Mouse (Mus musculus) hindbrain, embryonic 12.5 days (tissue): ENCODE data around the gene Ttc21b. TPM values are rescaled to one million over a fixed set of nuclear protein-coding genes. Genes with fewer than 3 reads are reported as not detected.

Experiments
- ATAC-seq: fragments of 200-750 bp; cut with Nextera tagmentation; 2 replicates; pipeline ENCODE4 v1.8.0; 2017; ENCODE audit warnings: moderate TSS enrichment; ENCODE audit not compliant: low FRiP score
- H3K27ac ChIP-seq: fragments of 300-500 bp; sonication (generic); 2 replicates; pipeline ENCODE4 v1.5.1; 2016; ENCODE audit warnings: mild to moderate bottlenecking
- H3K27me3 ChIP-seq: fragments of 300-500 bp; sonication (generic); 2 replicates; pipeline ENCODE4 v1.6.1; 2016; ENCODE audit warnings: mild to moderate bottlenecking
- H3K36me3 ChIP-seq: fragments of 300-500 bp; sonication (generic); 2 replicates; pipeline ENCODE4 v1.6.1; 2016; ENCODE audit warnings: mild to moderate bottlenecking
- H3K4me1 ChIP-seq: fragments of 300-500 bp; sonication (generic); 2 replicates; pipeline ENCODE4 v1.6.1; 2016
- H3K4me2 ChIP-seq: fragments of 300-500 bp; sonication (generic); replicated peaks from 2 replicates; pipeline ENCODE4 v1.6.1; 2016; ENCODE audit warnings: mild to moderate bottlenecking
- H3K4me3 ChIP-seq: fragments of 300-500 bp; sonication (generic); 2 replicates; pipeline ENCODE4 v1.5.1; 2016; ENCODE audit warnings: mild to moderate bottlenecking
- H3K9ac ChIP-seq: fragments of 300-500 bp; sonication (generic); 2 replicates; pipeline ENCODE4 v1.6.1; 2016; ENCODE audit warnings: mild to moderate bottlenecking, moderate library complexity
- H3K9me3 ChIP-seq: fragments of 300-500 bp; sonication (generic); replicated peaks from 2 replicates; pipeline ENCODE4 v1.6.1; 2016; ENCODE audit warnings: mild to moderate bottlenecking
- WGBS: fragments of 180-500 bp; shearing (Covaris S2); methylation state at CpG from one replicate; pipeline ENCODE4 v1.1.7; 2016; 5-methylcytosine and 5-hydroxymethylcytosine counted together
- polyA plus RNA-seq: library from polyadenylated mRNA; unstranded; fragments of >200 nt; fragmentation: Nextera tagmentation; extraction: Ambion mirVana; gene quantifications from 2 replicates; pipeline ENCODE4 v1.2.1, GENCODE M21; 2016

Ttc21b gene
- polyA plus RNA-seq, 1 experiment from 2014 or later = 16.5 TPM

DNA sequence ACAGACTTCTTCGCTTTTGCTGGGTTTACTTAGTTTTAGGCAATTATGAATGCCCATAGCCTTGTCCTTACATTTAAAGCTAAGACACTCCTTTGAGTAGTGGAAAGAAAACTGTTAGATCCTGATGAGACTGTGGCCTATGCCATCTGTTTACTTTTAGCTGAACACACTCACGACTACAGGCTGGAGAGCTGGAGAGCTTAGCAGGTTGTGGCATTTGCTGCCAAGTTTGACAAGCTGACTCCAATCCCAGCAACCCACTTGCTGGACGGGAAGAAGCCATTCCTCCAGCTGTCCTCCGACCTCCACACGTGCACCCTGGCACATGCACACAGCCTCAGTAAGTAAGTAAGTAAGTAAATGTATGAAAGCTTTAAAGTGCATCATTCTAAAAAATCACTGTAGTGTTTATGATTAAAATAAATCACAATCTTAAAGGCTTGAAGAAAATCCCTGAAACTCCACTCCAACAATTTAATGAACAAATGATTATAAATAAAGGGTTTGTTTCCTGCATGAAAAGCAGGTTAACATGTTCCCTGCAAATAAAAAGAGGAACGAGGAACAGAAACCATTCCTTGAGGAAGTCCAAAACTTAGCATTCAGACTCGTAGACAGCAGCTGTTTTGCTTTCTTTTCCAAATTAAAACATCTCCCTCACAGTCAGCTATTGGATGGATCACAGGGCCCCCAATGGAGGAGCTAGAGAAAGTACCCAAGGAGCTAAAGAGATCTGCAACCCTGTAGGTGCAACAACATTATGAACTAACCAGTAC is 98.1 kb downstream of the Ttc21b start:
- H3K4me3 ChIP-seq = no peak overlapping the region
- no peak overlapping the region for H3K27ac ChIP-seq
- no peak overlapping the region for H3K4me2 ChIP-seq
- H3K9me3 ChIP-seq = no peaks in the 10 kb centered on the region
- ATAC-seq = no peak
- 74% methylated on average over 7 of the region's 7 CpGs for WGBS
- H3K36me3 ChIP-seq = no peaks in the 10 kb centered on the region
- H3K9ac ChIP-seq = no peak overlapping the region
- H3K4me1 ChIP-seq = no peaks in the 10 kb centered on the region
- no peaks in the 10 kb centered on the region for H3K27me3 ChIP-seq

DNA sequence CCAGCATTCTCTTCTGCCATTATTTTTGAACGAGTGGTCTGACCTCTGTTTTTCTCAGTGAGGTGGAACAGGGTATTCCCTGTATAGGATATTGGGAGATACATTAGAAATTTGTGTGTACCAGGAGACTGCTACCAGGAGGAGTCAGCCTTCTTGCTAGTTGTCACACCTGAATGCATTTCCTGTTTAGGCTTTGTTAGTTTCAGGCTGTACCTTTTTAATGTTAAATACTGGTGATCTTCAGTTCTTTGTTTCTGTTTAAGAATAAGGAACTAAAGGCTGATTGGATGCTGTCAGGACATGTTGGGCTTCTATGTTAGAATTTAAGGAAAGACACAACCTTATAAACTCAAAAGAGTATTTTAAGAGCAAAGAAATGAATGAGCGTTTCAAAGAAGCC is 105.0 kb downstream of the Ttc21b start:
- no peak overlapping the region for H3K4me2 ChIP-seq
- no peaks in the 10 kb centered on the region for H3K27me3 ChIP-seq
- no peak overlapping the region for H3K4me3 ChIP-seq
- 74% methylated on average over 2 of the region's 2 CpGs for WGBS
- H3K27ac ChIP-seq = no peak overlapping the region
- no peak for ATAC-seq
- H3K9ac ChIP-seq = no peak overlapping the region
- H3K4me1 ChIP-seq = no peaks in the 10 kb centered on the region
- no peaks in the 10 kb centered on the region for H3K9me3 ChIP-seq
- no peaks in the 10 kb centered on the region for H3K36me3 ChIP-seq

DNA sequence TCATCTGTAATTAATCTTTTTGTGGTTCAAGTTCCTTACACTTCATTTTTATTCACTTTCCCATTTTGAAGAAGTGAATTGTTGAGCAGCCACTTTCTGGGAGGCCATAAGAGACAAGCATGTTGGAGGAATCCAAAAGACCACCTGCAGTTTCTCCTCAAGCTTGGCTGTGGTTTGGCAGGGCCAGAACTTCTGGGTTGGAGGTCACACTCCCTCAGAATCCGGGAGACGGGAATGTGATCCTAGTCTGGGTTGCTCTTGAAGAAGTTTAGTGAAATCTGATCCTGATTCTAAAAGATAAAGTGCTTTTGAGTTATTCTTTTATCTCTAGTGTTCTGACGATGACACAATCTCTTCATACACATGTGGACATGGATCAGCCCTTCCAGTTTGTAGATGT is 105.9 kb downstream of the Ttc21b start:
- ATAC-seq = no peak
- H3K9me3 ChIP-seq = no peaks in the 10 kb centered on the region
- no peak overlapping the region for H3K4me2 ChIP-seq
- 73% methylated on average over 3 of the region's 3 CpGs for WGBS
- no peak overlapping the region for H3K27ac ChIP-seq
- no peak overlapping the region for H3K9ac ChIP-seq
- no peaks in the 10 kb centered on the region for H3K27me3 ChIP-seq
- no peaks in the 10 kb centered on the region for H3K4me1 ChIP-seq
- H3K36me3 ChIP-seq = no peaks in the 10 kb centered on the region
- H3K4me3 ChIP-seq = no peak overlapping the region

DNA sequence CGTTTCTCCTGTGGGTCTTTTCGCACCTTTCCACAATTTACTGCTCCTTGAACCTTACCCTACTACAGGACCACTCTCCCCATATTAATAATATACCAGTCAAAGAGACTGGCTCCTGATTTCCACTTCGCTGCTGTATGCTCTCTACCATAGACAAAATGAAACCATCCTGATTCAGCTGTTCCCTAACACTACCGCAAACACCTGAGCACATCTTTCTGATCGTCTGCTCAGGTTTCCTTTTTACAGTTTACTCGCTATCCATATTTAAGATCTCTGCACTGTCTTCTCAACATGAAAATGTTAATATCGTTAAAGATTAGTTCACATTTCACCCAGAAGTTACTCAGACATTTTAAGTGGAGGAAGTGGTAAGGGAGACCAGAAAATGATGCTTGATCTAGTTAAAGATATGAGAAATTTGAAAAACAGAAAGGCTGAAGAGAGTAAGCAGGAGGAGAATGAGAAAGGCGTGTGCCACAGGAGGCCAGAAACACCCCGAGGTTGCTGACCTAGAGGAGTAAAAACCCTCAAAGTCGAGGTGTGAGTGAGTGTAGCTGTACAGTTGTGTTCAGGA is 107.7 kb downstream of the Ttc21b start:
- no peak for ATAC-seq
- Histone ChIP-seq H3K27me3 (no peaks in the 10 kb centered on the region), H3K9ac (no peak overlapping the region), H3K27ac (no peak overlapping the region), H3K4me3 (no peak overlapping the region), H3K9me3 (no peaks in the 10 kb centered on the region), H3K36me3 (no peaks in the 10 kb centered on the region), H3K4me2 (no peak overlapping the region), H3K4me1 (no peaks in the 10 kb centered on the region)
- 85% methylated on average over 10 of the region's 10 CpGs for WGBS

DNA sequence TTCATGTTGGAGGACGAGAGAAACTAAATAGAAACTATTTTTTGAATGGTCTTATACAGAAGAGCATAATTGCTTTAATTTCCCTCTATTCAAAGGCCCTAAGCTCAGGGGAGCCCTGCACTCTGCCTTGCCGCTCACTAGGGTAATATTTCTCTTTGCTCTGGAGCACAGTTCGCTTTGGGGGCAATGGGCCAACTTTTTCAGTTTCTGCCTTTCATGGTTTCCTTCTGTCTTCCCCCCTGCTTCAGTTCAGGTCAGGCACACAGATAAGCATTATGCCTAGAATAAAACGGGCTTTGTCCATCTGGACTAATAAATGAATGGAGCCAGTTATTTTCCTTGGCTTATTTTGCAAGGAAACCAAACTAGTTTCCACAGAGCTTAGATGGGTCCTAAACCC is 109.9 kb downstream of the Ttc21b start:
- Histone ChIP-seq H3K27me3 (no peaks in the 10 kb centered on the region), H3K9me3 (no peaks in the 10 kb centered on the region), H3K4me1 (no peaks in the 10 kb centered on the region), H3K4me2 (no peak overlapping the region), H3K9ac (no peak overlapping the region), H3K4me3 (no peak overlapping the region), H3K36me3 (no peaks in the 10 kb centered on the region), H3K27ac (no peak overlapping the region)
- no peak for ATAC-seq
- 45% methylated on average over 4 of the region's 4 CpGs for WGBS

DNA sequence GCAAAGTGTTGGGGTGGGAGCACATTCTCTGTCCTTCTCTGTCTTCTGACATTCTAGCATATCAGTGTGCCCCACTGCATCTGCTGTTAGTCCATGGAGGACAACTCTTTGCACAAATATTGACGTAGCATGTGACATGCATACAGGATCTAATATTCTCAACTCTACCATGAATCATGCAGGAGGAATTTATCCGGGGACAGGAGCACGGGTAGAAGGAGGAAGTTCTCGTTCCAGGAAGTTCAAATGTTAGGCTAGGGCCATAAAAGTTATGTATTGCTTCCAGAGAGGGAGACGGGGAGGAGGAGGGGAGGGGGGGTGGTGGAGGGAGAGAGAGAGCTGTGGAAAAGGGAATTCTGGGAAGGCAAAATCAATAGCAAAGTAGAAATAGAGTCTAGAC is 111.6 kb downstream of the Ttc21b start:
- WGBS = 56% methylated on average over 5 of the region's 5 CpGs
- H3K4me2 ChIP-seq = no peak overlapping the region
- no peak for ATAC-seq
- H3K4me1 ChIP-seq = no peaks in the 10 kb centered on the region
- no peak overlapping the region for H3K9ac ChIP-seq
- no peak overlapping the region for H3K27ac ChIP-seq
- no peaks in the 10 kb centered on the region for H3K36me3 ChIP-seq
- no peaks in the 10 kb centered on the region for H3K9me3 ChIP-seq
- no peaks in the 10 kb centered on the region for H3K27me3 ChIP-seq
- H3K4me3 ChIP-seq = no peak overlapping the region

DNA sequence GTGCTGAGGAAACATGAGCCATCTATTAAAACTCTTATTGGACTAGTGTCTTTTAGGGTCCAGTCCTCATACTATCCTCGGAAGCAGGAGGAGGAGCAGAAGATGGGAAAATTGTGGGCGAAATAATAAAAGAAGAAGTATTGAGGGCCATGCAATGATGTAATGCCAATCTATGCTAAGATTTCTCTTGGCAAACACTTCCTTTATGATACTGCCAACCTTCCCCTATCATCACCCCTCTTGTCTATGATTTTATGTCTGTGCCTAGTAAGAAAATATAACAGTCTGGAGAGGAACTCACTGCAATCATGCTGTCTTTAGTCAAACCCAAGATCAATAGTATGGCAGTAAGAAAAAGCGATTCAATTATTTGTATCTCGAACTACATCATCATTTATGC is 113.1 kb downstream of the Ttc21b start:
- H3K9ac ChIP-seq = no peak overlapping the region
- H3K4me2 ChIP-seq = no peak overlapping the region
- H3K27me3 ChIP-seq = no peaks in the 10 kb centered on the region
- no peaks in the 10 kb centered on the region for H3K9me3 ChIP-seq
- 92% methylated on average over 4 of the region's 4 CpGs for WGBS
- H3K27ac ChIP-seq = no peak overlapping the region
- H3K4me3 ChIP-seq = no peak overlapping the region
- H3K4me1 ChIP-seq = no peaks in the 10 kb centered on the region
- H3K36me3 ChIP-seq = no peaks in the 10 kb centered on the region
- no peak for ATAC-seq

DNA sequence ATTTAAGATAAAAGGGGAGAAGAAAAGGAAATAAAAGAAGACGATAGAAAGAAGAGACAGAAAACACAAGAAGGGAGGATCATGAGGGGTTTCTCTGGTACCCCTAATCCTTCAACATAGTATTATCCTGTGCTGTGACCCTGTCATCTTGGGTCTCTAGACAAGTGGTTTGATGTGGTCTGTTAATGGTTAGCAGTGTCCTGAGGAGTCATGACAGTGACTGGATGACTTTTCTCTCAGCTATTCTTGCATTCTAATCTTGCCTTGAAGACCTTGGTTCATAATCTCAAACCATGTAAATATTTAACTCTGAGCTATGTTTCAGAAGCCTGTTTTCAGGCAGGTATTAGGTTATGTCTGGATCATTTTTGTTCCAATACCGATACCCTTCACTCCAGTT is 113.7 kb downstream of the Ttc21b start:
- Histone ChIP-seq H3K9ac (no peak overlapping the region), H3K4me2 (no peak overlapping the region), H3K4me3 (no peak overlapping the region), H3K27ac (no peak overlapping the region), H3K36me3 (no peaks in the 10 kb centered on the region), H3K27me3 (no peaks in the 10 kb centered on the region), H3K4me1 (no peaks in the 10 kb centered on the region), H3K9me3 (no peaks in the 10 kb centered on the region)
- WGBS = 90% methylated on average over 2 of the region's 2 CpGs
- no peak for ATAC-seq

DNA sequence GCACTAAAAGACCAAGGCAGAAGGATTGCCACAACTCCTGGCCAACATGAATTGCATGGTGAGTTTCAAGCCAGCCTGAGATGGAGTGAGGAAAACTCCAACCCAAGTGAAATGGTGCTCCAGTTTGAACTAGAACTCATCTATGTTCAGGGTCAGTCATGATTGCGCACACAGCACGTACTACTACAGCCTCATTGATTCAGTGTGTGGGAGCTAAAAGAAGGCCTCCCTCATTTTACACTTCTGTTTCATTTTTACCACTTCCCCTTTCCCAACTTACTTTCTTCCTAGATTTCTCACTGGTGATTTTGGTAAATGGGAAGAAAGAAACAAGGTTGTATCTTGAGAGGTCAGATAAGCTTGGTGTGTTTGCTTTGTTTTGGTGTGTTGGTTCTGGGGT is 114.1 kb downstream of the Ttc21b start:
- ATAC-seq = no peak
- Histone ChIP-seq H3K27ac (no peak overlapping the region), H3K27me3 (no peaks in the 10 kb centered on the region), H3K4me1 (no peaks in the 10 kb centered on the region), H3K4me2 (no peak overlapping the region), H3K36me3 (no peaks in the 10 kb centered on the region), H3K4me3 (no peak overlapping the region), H3K9me3 (no peaks in the 10 kb centered on the region), H3K9ac (no peak overlapping the region)
- WGBS = 92% methylated on average over 2 of the region's 2 CpGs

DNA sequence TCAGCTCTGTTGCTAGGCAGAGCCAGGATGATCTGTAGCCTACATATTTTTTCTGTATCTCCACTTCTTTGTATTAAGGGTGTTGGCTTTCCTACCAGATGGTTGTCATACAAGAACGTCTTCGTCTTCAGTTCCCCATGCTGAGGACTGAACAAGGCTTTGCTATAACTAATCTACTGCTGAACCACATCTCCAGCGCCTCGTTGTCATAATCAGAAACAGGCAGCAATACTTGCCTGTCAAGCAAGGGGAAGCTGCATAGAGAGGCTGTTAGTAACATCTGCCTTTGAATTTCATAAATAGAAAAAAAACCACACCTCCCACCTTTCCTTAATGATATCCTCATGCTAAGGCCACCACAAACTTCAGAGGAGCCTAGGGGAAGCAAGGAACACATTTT is 116.2 kb downstream of the Ttc21b start:
- H3K4me1 ChIP-seq = no peaks in the 10 kb centered on the region
- WGBS = 80% methylated on average over 4 of the region's 4 CpGs
- no peaks in the 10 kb centered on the region for H3K36me3 ChIP-seq

More for the DNA sequence above, 116.2 kb downstream of the Ttc21b start:
- Histone ChIP-seq H3K9ac (no peak overlapping the region), H3K27ac (no peak overlapping the region), H3K4me3 (no peak overlapping the region), H3K27me3 (no peaks in the 10 kb centered on the region), H3K9me3 (no peaks in the 10 kb centered on the region), H3K4me2 (no peak overlapping the region)
- ATAC-seq = no peak

Other genes with a start within 250 kb of the Ttc21b start
- gene Galnt3, start 131.6 kb downstream of the Ttc21b start, polyA plus RNA-seq = 2.8 and 3.5 TPM in 2 replicates
- gene Scn1a, start 184.2 kb upstream of the Ttc21b start, polyA plus RNA-seq = 4.0 and 5.4 TPM in 2 replicates